Mouse (Mus musculus): ENCODE results near the gene Elf2. TPM values are rescaled to one million over a fixed set of nuclear protein-coding genes. Genes with fewer than 3 reads are reported as not detected.
A peak's percentile ranks its signal among the peaks of the same experiment; 100 is the strongest.

Gene Elf2
- polyA plus RNA-seq, 1 experiment from 2014 or later, result 39.1 TPM

DNA sequence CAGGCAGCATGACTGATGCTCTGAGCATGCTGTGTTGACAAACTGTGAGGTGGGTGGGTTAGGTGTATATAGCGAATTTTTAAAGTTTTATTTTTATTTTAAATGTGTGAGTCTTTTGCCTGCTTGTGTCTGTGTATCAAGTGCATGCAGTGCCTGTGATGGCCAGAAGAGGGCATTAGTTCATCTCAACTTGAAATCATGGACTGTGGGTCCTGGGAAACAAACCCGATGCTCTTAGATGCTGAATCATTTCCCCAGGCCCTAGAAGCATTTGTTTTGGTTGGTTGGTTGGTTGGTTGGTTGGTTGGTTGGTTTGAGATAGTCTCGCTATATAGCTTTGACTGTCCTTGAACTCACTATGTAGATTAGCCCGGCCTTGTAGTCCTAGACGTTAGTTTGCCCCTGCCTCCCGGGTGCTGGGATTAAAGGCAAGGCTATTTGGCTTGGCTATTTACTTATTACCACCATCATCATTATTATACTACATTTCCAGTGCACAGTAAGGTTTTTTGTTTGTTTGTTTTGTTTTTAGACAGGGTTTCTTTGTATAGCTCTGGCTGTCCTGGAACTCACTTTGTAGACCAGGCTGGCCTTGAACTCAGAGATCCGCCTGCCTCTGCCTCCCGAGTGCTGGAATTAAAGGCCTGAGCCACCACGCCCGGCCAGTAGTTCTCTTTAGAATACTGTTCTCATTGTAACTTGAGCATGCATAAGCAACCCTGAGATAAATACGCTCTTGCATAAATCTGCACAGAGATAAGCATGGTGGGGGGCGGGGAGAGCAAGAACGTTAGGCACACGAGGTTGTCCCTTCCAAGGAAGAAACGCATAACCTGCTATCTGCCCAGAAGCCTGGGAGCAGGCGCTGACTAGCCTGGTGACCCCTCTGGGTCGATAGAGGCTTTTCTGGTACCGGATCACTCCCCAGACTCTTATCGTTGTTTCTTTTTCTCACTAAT lies 35.1 kb upstream of the Elf2 start:
- Histone ChIP-seq H3K36me3 (no peaks in the 10 kb centered on the region), H3K4me1 (replicated peaks) (peaks cover 8% of the 10 kb centered on the region; the same call in 1 of the 2 replicates), H3K9ac (no peak overlapping the region), H3K27ac (replicated peaks) (no peak overlapping the region), H3K9me3 (no peaks in the 10 kb centered on the region), H3K4me3 (no peak overlapping the region), H3K27me3 (no peaks in the 10 kb centered on the region), H3K4me2 (no peak overlapping the region)
- WGBS, result 86% methylated on average over 19 of the region's 19 CpGs
- ATAC-seq (ENCODE audit: low read depth), result no peak

DNA sequence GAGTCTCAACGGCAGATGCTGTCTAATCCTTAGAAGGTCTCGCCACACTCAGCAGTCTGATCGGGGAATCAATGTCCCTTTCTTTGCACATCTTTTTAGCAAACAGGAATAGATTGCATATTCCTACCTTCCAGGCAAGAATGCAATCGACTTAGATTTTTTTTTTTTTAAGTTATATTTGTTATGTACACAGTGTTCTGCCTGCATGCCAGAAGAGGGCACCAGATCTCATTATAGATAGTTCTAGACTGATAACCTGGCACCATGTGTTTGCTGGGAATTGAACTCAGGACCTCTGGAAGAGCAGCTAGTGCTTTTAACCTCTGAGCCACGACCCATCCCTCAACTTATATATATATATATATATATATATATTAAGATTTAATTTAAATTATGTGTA lies 33.1 kb upstream of the Elf2 start:
- Histone ChIP-seq H3K4me3 (no peak overlapping the region), H3K9ac (no peak overlapping the region), H3K27me3 (no peaks in the 10 kb centered on the region), H3K4me2 (no peak overlapping the region), H3K36me3 (no peaks in the 10 kb centered on the region), H3K27ac (replicated peaks) (no peak overlapping the region), H3K4me1 (replicated peaks) (peaks cover 5% of the 10 kb centered on the region; the same call in 1 of the 2 replicates), H3K9me3 (no peaks in the 10 kb centered on the region)
- no peak for ATAC-seq (ENCODE audit: low read depth)
- WGBS, result 79% methylated on average over 5 of the region's 5 CpGs

DNA sequence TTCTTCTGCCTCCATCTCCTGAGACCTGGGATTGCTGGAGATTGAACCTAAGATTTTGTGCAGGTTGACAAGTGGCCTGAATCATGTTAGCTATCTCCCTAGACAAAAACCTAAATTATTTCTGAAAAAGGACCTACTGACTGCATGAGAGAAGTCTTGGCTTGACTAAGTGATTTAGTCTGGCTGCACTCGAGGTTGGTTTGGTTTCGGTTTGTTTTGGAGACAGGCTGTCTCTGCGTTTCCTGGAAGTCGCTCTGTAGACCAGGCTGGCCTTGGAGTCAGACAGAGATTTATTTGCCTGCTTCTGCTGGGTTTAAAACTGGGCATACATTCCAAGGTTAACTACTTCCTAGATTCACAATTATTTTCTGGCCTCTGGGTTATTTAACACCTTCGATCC lies 32.4 kb upstream of the Elf2 start:
- no peaks in the 10 kb centered on the region for H3K4me1 ChIP-seq (replicated peaks)
- H3K9me3 ChIP-seq, result no peaks in the 10 kb centered on the region
- H3K4me3 ChIP-seq, result no peak overlapping the region
- H3K27me3 ChIP-seq, result no peaks in the 10 kb centered on the region
- H3K4me2 ChIP-seq, result no peak overlapping the region
- no peak overlapping the region for H3K27ac ChIP-seq (replicated peaks)
- no peak for ATAC-seq (ENCODE audit: low read depth)
- no peak overlapping the region for H3K9ac ChIP-seq
- 74% methylated on average over 5 of the region's 5 CpGs for WGBS
- H3K36me3 ChIP-seq, result no peaks in the 10 kb centered on the region

DNA sequence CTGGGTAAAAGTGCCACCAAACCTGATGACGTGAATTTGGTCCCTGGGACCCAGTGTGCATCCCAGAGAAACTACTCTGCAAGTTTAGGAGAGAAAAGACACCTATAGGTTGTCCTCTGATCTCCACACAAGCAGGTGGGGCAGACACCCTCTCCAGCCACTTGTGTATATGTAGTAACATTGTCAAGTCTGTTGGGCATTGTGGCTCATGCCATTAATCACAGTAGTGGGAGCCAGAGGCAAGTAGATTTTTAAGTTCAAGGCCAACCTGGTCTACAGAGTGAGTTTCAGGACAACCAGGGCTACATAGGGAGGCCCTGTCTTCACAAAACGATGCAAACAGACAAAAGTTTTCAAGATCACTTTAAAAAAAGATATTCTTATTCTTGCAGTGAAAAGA lies 31.4 kb upstream of the Elf2 start:
- Histone ChIP-seq H3K4me3 (no peak overlapping the region), H3K27ac (replicated peaks) (no peak overlapping the region), H3K4me2 (no peak overlapping the region), H3K27me3 (no peaks in the 10 kb centered on the region), H3K9me3 (no peaks in the 10 kb centered on the region), H3K4me1 (replicated peaks) (no peaks in the 10 kb centered on the region), H3K36me3 (no peaks in the 10 kb centered on the region), H3K9ac (no peak overlapping the region)
- no peak for ATAC-seq (ENCODE audit: low read depth)
- 74% methylated on average over 2 of the region's 2 CpGs for WGBS

DNA sequence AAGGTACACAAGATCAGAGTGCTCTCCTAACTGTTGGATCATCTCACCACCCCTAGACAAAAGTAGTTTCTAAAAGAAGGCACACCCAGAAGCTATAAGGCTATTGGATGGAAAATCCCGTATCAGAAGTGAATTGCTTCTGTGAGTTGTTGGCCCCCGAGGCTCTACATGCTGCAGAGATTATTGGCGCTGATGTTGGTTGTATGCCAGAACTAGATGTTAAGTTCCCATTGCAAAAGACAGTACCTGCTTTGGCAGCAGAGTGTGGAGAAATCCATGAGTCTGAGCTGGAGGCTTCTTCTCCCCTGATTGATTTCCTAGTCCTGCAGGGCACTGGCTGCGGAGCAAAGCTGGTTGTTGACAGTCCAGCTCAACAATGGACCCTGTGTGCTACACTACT lies 27.5 kb upstream of the Elf2 start:
- H3K9me3 ChIP-seq, result no peaks in the 10 kb centered on the region
- no peak for ATAC-seq (ENCODE audit: low read depth)
- no peak overlapping the region for H3K4me2 ChIP-seq
- H3K36me3 ChIP-seq, result no peaks in the 10 kb centered on the region
- 82% methylated on average over 4 of the region's 4 CpGs for WGBS
- H3K27me3 ChIP-seq, result peaks cover 11% of the 10 kb centered on the region
- no peak overlapping the region for H3K4me3 ChIP-seq
- peaks cover 9% of the 10 kb centered on the region for H3K4me1 ChIP-seq (replicated peaks)
- H3K27ac ChIP-seq (replicated peaks), result no peak overlapping the region
- H3K9ac ChIP-seq, result no peak overlapping the region

DNA sequence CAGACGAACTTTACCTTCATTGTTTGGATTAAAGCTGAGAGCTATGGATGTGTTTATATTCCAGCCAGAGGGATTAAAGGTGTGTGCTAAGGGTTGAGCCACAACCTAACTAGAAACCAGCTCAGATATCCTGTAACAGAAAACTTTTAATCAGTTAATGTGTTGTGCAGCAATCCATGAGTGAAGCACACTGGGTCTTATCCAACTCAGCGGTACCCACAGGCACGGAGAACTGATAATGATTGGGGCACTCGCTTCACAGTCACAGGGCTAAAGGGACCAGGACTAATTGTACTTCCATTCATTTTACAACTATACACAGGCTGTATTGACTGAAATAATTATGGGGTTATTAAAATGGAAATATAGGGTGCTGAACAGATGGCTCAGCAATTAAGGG lies 26.5 kb upstream of the Elf2 start:
- Histone ChIP-seq H3K9ac (no peak overlapping the region), H3K4me3 (no peak overlapping the region), H3K27me3 (peaks cover 11% of the 10 kb centered on the region), H3K27ac (replicated peaks) (no peak overlapping the region), H3K9me3 (no peaks in the 10 kb centered on the region), H3K36me3 (no peaks in the 10 kb centered on the region), H3K4me1 (replicated peaks) (peaks cover 9% of the 10 kb centered on the region), H3K4me2 (no peak overlapping the region)
- WGBS, result 66% methylated on average over 4 of the region's 4 CpGs
- ATAC-seq (ENCODE audit: low read depth), result no peak

DNA sequence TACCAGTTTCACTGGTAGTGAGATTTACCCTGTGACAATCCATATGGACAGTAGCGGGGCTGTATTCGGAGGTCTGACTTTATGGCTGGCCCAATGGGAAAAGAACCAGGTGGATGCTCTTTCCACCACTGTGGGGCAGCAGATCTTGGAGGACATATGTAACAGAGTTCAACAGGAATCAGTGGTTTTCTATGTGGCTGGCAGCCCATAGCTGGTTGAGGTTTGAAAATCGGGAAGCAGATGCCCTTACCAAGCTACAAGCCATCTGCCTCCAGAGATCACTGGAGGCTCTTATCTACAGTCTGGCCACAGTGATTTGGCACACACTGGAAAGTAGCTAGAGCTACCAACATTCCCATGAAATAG lies 25.0 kb upstream of the Elf2 start:
- H3K27ac ChIP-seq (replicated peaks), result no peak overlapping the region
- no peak for ATAC-seq (ENCODE audit: low read depth)
- no peaks in the 10 kb centered on the region; the same call in 1 of the 2 replicates for H3K9me3 ChIP-seq
- H3K4me1 ChIP-seq (replicated peaks), result peaks cover 9% of the 10 kb centered on the region
- H3K4me3 ChIP-seq, result peak overlapping the region; percentile 41; the same call in 1 of the 2 replicates
- no peak overlapping the region for H3K9ac ChIP-seq
- H3K4me2 ChIP-seq, result peak overlapping the region; percentile 76
- H3K36me3 ChIP-seq, result no peaks in the 10 kb centered on the region
- 10% methylated on average over 3 of the region's 3 CpGs for WGBS
- H3K27me3 ChIP-seq, result peaks cover 14% of the 10 kb centered on the region

DNA sequence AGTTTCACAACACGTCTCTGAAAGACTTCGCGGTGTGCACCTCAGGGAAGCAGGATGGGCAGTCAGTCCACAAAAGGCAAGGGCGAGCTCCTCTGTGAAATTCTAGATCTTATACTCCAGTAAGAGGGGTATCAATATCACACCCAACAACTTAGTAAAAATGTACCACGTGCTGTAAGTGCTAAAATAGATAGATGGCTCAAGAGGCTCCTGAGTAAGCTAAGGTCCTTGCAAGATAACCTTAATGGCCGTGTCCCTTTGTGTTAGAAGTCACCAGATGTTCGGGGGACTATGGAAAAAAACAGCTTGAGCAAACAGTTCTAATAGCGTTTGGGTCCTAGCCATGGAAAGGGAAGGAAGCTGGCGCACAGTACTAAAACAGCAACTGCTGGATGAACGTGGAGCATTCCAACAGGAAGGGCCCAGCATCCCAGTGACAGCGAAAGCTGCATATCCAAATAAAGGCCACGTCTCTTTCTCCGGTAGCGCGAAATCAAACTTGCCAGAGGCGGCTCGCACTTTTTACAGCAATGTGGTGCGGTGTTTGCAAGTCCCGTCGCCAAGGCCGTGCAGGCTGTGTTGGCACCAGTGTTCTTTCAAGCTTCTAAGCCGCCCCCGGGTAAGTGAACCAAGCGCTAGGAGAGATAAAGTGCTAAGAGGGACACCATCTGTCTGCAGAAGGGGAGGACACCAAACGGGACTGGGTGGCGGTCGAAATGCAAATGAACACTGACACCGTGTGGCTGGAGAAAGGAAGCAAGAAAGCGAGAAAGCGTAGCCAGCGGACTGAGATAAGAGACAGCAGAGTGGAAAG lies 24.4 kb upstream of the Elf2 start:
- Histone ChIP-seq H3K36me3 (no peaks in the 10 kb centered on the region), H3K27ac (replicated peaks) (peak overlapping the region; percentile 39), H3K4me1 (replicated peaks) (peaks cover 9% of the 10 kb centered on the region), H3K9me3 (no peaks in the 10 kb centered on the region; the same call in 1 of the 2 replicates), H3K27me3 (peaks cover 15% of the 10 kb centered on the region), H3K9ac (peak overlapping the region; percentile 62), H3K4me2 (peak overlapping the region; percentile 76), H3K4me3 (peak overlapping the region; percentile 41)
- peak; percentile 91 for ATAC-seq (ENCODE audit: low read depth)
- 7% methylated on average over 31 of the region's 31 CpGs for WGBS

DNA sequence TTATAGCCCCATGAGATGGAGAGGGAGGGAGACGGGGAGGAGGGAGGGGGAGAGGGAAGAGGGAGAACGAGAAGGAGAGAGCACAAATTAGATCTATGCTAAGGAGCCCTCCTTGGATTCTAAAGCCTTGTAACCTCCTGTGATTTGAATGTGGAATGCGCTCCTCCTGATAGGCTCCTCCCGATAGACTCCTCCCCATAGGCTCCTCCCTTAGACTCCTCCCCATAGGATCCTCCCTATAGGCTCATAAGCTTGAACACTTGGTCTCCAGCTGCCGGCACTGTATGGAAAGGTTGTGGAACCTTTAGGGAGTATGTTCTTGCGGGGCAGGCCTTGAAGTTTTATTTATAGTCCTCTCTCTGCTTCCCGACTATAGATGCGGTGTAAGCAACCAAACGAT lies 20.6 kb upstream of the Elf2 start:
- Histone ChIP-seq H3K36me3 (no peaks in the 10 kb centered on the region), H3K27me3 (peaks cover 39% of the 10 kb centered on the region), H3K4me1 (replicated peaks) (peaks cover 23% of the 10 kb centered on the region), H3K4me2 (no peak overlapping the region), H3K4me3 (no peak overlapping the region), H3K9ac (no peak overlapping the region), H3K27ac (replicated peaks) (no peak overlapping the region), H3K9me3 (no peaks in the 10 kb centered on the region; the same call in 1 of the 2 replicates)
- no peak for ATAC-seq (ENCODE audit: low read depth)
- 22% methylated on average over 9 of the region's 9 CpGs for WGBS

DNA sequence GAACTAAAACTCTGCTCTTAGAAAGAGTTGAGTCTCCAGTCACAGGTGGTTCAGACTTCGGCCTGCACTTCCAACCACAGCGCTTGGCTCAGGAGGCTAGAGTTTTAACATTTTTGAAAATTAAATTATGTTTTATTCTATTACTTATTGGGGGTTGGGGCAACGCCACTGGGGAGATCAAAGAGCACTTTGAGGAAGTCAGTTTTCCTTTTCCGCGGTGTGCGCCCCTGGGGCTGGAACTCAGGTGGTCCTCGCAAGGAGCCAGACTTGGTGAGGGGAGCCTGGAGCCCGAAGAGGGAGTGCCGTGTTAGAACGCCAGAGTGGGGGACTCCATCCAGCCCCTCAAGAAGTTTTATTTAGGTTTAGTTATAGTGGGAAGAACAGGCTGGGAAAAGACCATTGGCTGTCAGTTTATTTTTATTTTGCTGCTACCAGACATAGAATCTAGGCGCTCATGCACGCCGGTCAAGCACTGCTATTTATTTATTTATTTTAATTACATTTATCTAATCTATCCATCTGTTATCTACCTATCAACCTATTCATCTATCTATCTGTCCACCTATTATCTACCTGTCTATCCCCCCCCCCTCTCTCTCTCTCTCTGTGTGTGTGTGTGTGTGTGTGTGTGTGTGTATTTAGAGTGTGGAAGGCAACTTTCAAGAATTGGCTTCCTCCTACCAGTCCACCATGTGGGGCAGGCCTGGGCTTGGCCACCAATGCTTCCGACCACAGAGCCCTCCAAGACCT lies 19.3 kb upstream of the Elf2 start:
- Histone ChIP-seq H3K9ac (no peak overlapping the region), H3K4me1 (replicated peaks) (peaks cover 18% of the 10 kb centered on the region), H3K4me3 (0 out of 2 replicates have a peak overlapping the region, but pooled peaks have one; percentile 46), H3K27me3 (peaks cover 39% of the 10 kb centered on the region), H3K27ac (replicated peaks) (no peak overlapping the region), H3K4me2 (peak overlapping the region; percentile 65), H3K9me3 (no peaks in the 10 kb centered on the region; the same call in 1 of the 2 replicates), H3K36me3 (no peaks in the 10 kb centered on the region)
- WGBS, result 28% methylated on average over 14 of the region's 14 CpGs
- ATAC-seq (ENCODE audit: low read depth), result no peak

DNA sequence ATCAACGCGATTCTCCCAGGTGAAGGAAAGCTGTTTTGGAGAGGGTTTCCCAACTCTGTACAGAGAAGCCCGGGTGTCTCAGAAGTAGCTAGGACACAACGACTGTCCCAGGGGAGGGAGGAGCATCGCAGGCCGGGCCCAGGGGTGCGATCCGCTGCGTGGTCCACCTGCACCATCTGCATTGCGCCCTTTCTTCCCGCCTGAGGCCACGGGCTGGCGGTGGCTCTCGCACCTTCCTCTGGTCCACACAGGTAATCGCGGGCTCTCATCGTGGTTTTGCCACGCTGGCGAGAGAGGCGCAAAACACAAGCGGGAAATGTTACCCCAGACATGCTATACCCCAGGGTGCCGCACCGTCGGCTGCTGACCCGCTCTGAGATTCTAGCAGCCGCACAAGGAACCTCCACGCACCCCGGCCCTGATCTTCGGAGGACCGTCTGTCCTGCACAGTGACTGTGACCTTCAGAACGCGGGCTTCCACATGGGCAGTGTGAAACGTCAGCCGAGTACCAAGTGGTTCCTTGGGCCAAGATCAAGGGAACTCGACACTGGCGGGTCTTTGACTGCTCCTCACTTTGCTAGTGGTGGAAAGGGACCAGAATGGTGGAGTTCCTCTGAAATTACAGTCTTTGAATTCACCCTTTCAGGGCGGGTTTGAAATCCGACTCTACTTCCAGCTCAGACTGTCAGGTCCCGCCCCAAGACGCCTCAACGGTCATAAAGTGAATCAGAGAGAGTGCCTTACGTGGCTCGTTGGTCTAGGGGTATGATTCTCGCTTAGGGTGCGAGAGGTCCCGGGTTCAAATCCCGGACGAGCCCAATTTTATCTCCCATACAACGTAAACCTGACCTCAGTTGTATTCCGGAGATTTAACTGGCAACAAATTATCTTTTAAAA lies 18.4 kb upstream of the Elf2 start:
- WGBS, result under 1% methylated on average over 48 of the region's 50 CpGs
- no peaks in the 10 kb centered on the region for H3K36me3 ChIP-seq
- peak overlapping the region; percentile 65 for H3K4me2 ChIP-seq
- H3K9me3 ChIP-seq, result no peaks in the 10 kb centered on the region; the same call in 1 of the 2 replicates
- peak; percentile 53 for ATAC-seq (ENCODE audit: low read depth)
- peak overlapping the region; percentile 66 for H3K9ac ChIP-seq
- H3K27me3 ChIP-seq, result peaks cover 36% of the 10 kb centered on the region
- peaks cover 13% of the 10 kb centered on the region for H3K4me1 ChIP-seq (replicated peaks)
- H3K4me3 ChIP-seq, result peak overlapping the region; percentile 46
- H3K27ac ChIP-seq (replicated peaks), result 0 out of 2 replicates have a peak overlapping the region, but pooled peaks have one; percentile 18
